Mouse (Mus musculus): Measurements from ENCODE around the gene Nek1. TPM values are rescaled to one million over a fixed set of nuclear protein-coding genes. Genes with fewer than 3 reads are reported as not detected.
A peak's percentile ranks its signal among the peaks of the same experiment; 100 is the strongest.
"Not testable (repeated sequence)": the region's sequence is repeated elsewhere in the genome, so short reads cannot be mapped to it uniquely, and the experiment has no call there.

Gene Nek1
- polyA plus RNA-seq, 2 experiments, result 10.8 to 23.0 TPM

DNA sequence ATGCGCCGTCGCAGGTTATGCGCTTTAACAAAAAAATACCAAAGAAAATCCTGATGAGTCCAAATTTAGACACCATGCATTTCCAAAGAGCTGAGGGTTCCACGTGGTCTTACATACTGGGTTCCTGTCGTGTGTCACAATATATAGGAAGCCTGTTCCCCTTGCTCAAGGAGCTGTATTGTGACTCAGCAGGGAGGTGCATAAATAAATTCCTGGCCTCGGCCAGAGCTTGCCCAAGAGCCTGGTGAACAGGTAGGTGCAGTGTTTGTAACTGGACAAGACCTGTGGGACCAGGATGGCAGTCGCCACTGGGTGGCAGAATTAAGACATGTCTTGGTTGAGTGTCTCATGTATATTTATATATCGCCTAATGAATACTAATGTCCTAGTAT, 9.3 kb upstream of the Nek1 start:
- no peaks in the 10 kb centered on the region for H3K36me3 ChIP-seq (ENCODE audit: control insufficient read depth, insufficient read depth, low read length)
- WGBS, result 11% methylated on average over 9 of the region's 9 CpGs
- peak; percentile 30 for DNase-seq (ENCODE audit: low spot score)
- ATAC-seq (ENCODE audit: low FRiP score, low read depth), result no peak
- no peak for TF ChIP-seq POLR2A (IDR thresholded peaks at IDR 0.05; ENCODE audit: borderline replicate concordance, extremely low read depth, insufficient read depth, insufficient read length)
- H3K27ac ChIP-seq (replicated peaks; ENCODE audit: low read depth, low read length), result peak overlapping the region; percentile 55; the same call in 1 of the 2 replicates
- H3K9ac ChIP-seq (ENCODE audit: low read depth, low read length, severe bottlenecking), result peak overlapping the region; percentile 55
- no peaks in the 10 kb centered on the region for H3K9me3 ChIP-seq (ENCODE audit: control insufficient read depth, low read length)
- no peaks in the 10 kb centered on the region for H3K27me3 ChIP-seq (ENCODE audit: control insufficient read depth, insufficient read depth, low read length)
- H3K4me1 ChIP-seq (ENCODE audit: control insufficient read depth, insufficient read depth, low read length), result peaks cover 10% of the 10 kb centered on the region; the same call in 1 of the 2 replicates
- H3K4me3 ChIP-seq (replicated peaks; ENCODE audit: low read length), result peak overlapping the region; percentile 78
- H3K4me2 ChIP-seq (replicated peaks; ENCODE audit: low read depth, low read length, severe bottlenecking), result peak overlapping the region; percentile 97

DNA sequence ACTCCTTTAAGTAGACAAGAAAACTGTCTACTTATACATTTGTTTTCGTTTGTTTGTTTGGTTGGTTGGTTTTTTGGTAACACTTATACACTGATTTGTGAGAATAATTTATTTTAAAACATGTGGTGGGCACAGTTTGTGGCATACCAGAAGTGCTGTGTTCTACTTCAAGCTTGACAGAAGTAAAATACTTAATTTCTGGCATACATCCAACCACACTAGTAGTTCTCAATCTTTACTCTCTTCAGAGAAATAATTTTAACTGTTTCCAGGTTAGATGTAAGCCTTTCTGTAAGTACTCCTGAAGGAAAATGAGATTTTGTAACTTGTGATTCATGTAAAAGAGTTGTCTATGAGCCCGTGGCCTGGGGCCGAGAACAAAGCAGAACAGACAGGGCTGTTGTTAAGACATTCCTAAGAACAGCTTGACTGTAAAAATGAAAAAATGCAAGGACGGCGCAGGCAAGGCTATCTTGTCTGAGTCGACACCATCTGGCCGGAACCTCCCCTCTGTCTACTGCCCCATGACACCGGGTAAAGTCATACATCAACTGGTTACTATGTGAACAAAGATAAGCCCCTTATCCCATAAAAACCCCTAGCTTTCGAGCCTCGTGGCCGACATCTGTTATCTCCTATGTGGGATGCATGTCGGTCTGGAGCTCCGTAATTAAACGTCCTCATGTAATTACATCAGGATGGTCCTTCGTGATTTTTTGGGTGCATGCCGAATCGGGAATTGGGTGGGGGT, 8.6 kb upstream of the Nek1 start:
- not testable (repeated sequence) for H3K4me2 ChIP-seq (replicated peaks; ENCODE audit: low read depth, low read length, severe bottlenecking); DNase-seq (ENCODE audit: low spot score); H3K9ac ChIP-seq (ENCODE audit: low read depth, low read length, severe bottlenecking); ATAC-seq (ENCODE audit: low FRiP score, low read depth); H3K27ac ChIP-seq (replicated peaks; ENCODE audit: low read depth, low read length); H3K9me3 ChIP-seq (ENCODE audit: control insufficient read depth, low read length); H3K36me3 ChIP-seq (ENCODE audit: control insufficient read depth, insufficient read depth, low read length); H3K4me1 ChIP-seq (ENCODE audit: control insufficient read depth, insufficient read depth, low read length); H3K27me3 ChIP-seq (ENCODE audit: control insufficient read depth, insufficient read depth, low read length)
- H3K4me3 ChIP-seq (replicated peaks; ENCODE audit: low read length), result peak overlapping the region; percentile 78; the same call in 1 of the 2 replicates
- WGBS, result 91% methylated on average over 17 of the region's 17 CpGs

DNA sequence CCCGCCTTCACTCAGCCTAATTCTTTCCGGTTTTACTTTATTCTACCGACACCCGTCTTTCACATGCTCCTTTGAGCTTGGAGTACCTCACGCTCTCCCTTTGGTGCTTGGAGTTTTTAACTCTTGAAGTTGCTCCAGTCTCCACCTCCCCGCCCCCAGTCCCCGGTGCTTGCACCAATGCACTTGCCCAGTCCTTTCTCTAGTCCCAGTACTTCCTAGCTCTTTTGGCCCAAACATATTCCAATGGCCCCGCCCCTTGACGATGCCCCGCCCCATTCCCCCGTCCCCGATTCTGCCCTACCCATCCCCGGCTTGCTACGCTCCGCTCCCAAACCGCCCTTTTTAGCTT, 460 bp upstream of the Nek1 start:
- Histone ChIP-seq H3K9ac (ENCODE audit: low read depth, low read length, severe bottlenecking) (peak overlapping the region; percentile 79), H3K4me2 (replicated peaks; ENCODE audit: low read depth, low read length, severe bottlenecking) (peak overlapping the region; percentile 51), H3K27ac (replicated peaks; ENCODE audit: low read depth, low read length) (peak overlapping the region; percentile 88), H3K27me3 (ENCODE audit: control insufficient read depth, insufficient read depth, low read length) (no peaks in the 10 kb centered on the region), H3K9me3 (ENCODE audit: control insufficient read depth, low read length) (no peaks in the 10 kb centered on the region), H3K36me3 (ENCODE audit: control insufficient read depth, insufficient read depth, low read length) (no peaks in the 10 kb centered on the region), H3K4me3 (replicated peaks; ENCODE audit: low read length) (peak overlapping the region; percentile 84), H3K4me1 (ENCODE audit: control insufficient read depth, insufficient read depth, low read length) (peaks cover 6% of the 10 kb centered on the region; the same call in 1 of the 2 replicates)
- no peak for TF ChIP-seq POLR2A (IDR thresholded peaks at IDR 0.05; ENCODE audit: borderline replicate concordance, extremely low read depth, insufficient read depth, insufficient read length)
- WGBS, result 1% methylated on average over 14 of the region's 16 CpGs
- DNase-seq (ENCODE audit: low spot score) (peak; percentile 78), ATAC-seq (ENCODE audit: low FRiP score, low read depth) (peak; percentile 90)

DNA sequence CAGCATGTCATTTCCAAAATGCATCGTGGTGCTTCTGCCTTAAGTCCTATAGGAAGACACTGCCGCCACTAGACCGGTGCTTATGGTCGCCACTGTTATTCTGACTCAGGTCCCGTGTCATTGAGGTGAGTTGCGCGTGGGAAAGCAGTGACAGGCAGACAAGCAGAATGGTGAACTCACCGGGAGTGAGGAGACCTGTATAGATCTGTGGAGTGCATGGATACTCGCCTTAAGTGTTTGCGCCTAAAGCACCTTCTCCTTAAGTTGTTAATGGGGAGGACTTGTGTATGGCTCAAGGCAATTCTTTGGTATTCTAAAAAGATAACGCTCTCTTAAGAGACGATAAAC, 618 bp downstream of the Nek1 start:
- H3K4me1 ChIP-seq (ENCODE audit: control insufficient read depth, insufficient read depth, low read length), result peaks cover 6% of the 10 kb centered on the region; the same call in 1 of the 2 replicates
- 6% methylated on average over 12 of the region's 12 CpGs for WGBS
- no peak for DNase-seq (ENCODE audit: low spot score)
- H3K4me3 ChIP-seq (replicated peaks; ENCODE audit: low read length), result peak overlapping the region; percentile 84
- H3K36me3 ChIP-seq (ENCODE audit: control insufficient read depth, insufficient read depth, low read length), result no peaks in the 10 kb centered on the region
- H3K4me2 ChIP-seq (replicated peaks; ENCODE audit: low read depth, low read length, severe bottlenecking), result peak overlapping the region; percentile 77
- H3K27me3 ChIP-seq (ENCODE audit: control insufficient read depth, insufficient read depth, low read length), result no peaks in the 10 kb centered on the region
- peak overlapping the region; percentile 79 for H3K9ac ChIP-seq (ENCODE audit: low read depth, low read length, severe bottlenecking)
- TF ChIP-seq POLR2A (IDR thresholded peaks at IDR 0.05; ENCODE audit: borderline replicate concordance, extremely low read depth, insufficient read depth, insufficient read length), result no peak
- ATAC-seq (ENCODE audit: low FRiP score, low read depth), result no peak
- peaks cover 5% of the 10 kb centered on the region; the same call in 1 of the 2 replicates for H3K9me3 ChIP-seq (ENCODE audit: control insufficient read depth, low read length)
- H3K27ac ChIP-seq (replicated peaks; ENCODE audit: low read depth, low read length), result peak overlapping the region; percentile 88

DNA sequence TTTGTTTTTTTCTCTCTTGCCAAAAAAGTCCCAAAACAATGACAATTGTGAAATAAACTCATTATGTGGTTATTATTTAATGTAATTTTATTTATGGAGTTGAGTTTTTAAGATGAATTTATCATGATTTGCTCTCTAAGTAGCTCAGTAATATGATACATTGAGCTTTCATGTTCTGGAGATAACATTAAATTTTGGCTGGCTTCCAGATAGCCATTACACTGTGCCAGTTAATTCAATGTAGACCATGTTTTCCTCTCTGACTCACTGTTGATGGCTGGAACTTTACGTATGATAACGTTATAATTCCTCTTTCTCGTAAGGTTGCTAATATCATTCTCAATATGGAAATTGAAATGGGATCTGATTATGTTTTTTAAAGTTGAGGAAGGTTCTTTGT, 3.5 kb downstream of the Nek1 start:
- ATAC-seq (ENCODE audit: low FRiP score, low read depth), result no peak
- TF ChIP-seq POLR2A (IDR thresholded peaks at IDR 0.05; ENCODE audit: borderline replicate concordance, extremely low read depth, insufficient read depth, insufficient read length), result no peak
- no peak overlapping the region for H3K27ac ChIP-seq (replicated peaks; ENCODE audit: low read depth, low read length)
- H3K9ac ChIP-seq (ENCODE audit: low read depth, low read length, severe bottlenecking), result no peak overlapping the region
- WGBS, result 92% methylated on average over 3 of the region's 3 CpGs
- H3K4me1 ChIP-seq (ENCODE audit: control insufficient read depth, insufficient read depth, low read length), result peaks cover 6% of the 10 kb centered on the region; the same call in 1 of the 2 replicates
- H3K4me2 ChIP-seq (replicated peaks; ENCODE audit: low read depth, low read length, severe bottlenecking), result no peak overlapping the region
- H3K4me3 ChIP-seq (replicated peaks; ENCODE audit: low read length), result no peak overlapping the region
- no peaks in the 10 kb centered on the region for H3K27me3 ChIP-seq (ENCODE audit: control insufficient read depth, insufficient read depth, low read length)
- no peak for DNase-seq (ENCODE audit: low spot score)
- no peaks in the 10 kb centered on the region for H3K36me3 ChIP-seq (ENCODE audit: control insufficient read depth, insufficient read depth, low read length)
- peaks cover 5% of the 10 kb centered on the region; the same call in 1 of the 2 replicates for H3K9me3 ChIP-seq (ENCODE audit: control insufficient read depth, low read length)
